Mouse (Mus musculus): Measurements from ENCODE around the gene Fgf15. TPM values are rescaled to one million over a fixed set of nuclear protein-coding genes. Genes with fewer than 3 reads are reported as not detected.

The Fgf15 gene
- polyA plus RNA-seq, 1 experiment = not detected

GRCm38 (mm10) chr7:144940003-144940571, 43.8 kb downstream of the Fgf15 start:
- TF ChIP-seq TAL1 (IDR thresholded peaks at IDR 0.05; ENCODE audit: low read length) (no peak), GATA1 (IDR thresholded peaks at IDR 0.05; ENCODE audit: low read length) (no peak)
- Histone ChIP-seq H3K4me1 (ENCODE audit: control insufficient read depth) (peaks cover 5% of the 10 kb centered on the region), H3K36me3 (ENCODE audit: control insufficient read depth) (no peaks in the 10 kb centered on the region; the same call in 1 of the 2 replicates), H3K27me3 (ENCODE audit: control insufficient read depth) (peaks cover 76% of the 10 kb centered on the region), H3K9me3 (ENCODE audit: control insufficient read depth, low read length) (no peaks in the 10 kb centered on the region; the same call in 1 of the 2 replicates), H3K4me3 (replicated peaks) (no peak overlapping the region)

DNA sequence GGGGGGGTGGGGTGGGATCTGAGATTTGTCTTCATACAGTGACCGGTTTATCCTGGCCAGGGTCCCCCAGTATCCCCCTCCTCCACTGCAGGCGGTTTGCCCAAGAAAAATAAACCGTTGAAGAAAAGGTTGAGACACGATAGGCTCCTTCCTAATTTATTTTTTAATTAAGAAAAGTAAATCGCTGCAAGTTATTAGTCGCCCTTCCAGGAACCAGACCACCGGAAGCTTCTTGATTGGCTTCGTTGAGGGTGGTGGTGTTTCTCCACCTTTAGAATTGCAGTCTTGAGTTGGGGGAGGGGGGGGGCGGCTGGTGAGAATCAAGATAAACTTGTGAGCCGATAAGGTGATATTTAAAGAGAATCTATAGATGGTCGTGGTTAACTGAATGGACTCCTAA, 44.3 kb downstream of the Fgf15 start:
- Histone ChIP-seq H3K4me3 (replicated peaks) (no peak overlapping the region), H3K4me1 (ENCODE audit: control insufficient read depth) (peaks cover 5% of the 10 kb centered on the region)
- TF ChIP-seq GATA1 (IDR thresholded peaks at IDR 0.05; ENCODE audit: low read length) (no peak), TAL1 (IDR thresholded peaks at IDR 0.05; ENCODE audit: low read length) (no peak)

GRCm38 (mm10) chr7:144941242-144941831, 45.0 kb downstream of the Fgf15 start:
- no peaks in the 10 kb centered on the region; the same call in 1 of the 2 replicates for H3K9me3 ChIP-seq (ENCODE audit: control insufficient read depth, low read length)
- H3K27me3 ChIP-seq (ENCODE audit: control insufficient read depth) = peaks cover 76% of the 10 kb centered on the region
- H3K4me3 ChIP-seq (replicated peaks) = peak overlapping the region; percentile 14
- TF ChIP-seq TAL1 (IDR thresholded peaks at IDR 0.05; ENCODE audit: low read length) (no peak), GATA1 (IDR thresholded peaks at IDR 0.05; ENCODE audit: low read length) (no peak)
- H3K4me1 ChIP-seq (ENCODE audit: control insufficient read depth) = peaks cover 5% of the 10 kb centered on the region
- no peaks in the 10 kb centered on the region; the same call in 1 of the 2 replicates for H3K36me3 ChIP-seq (ENCODE audit: control insufficient read depth)

More for the DNA sequence above, 44.3 kb downstream of the Fgf15 start:
- Histone ChIP-seq H3K27me3 (ENCODE audit: control insufficient read depth) (peaks cover 76% of the 10 kb centered on the region), H3K9me3 (ENCODE audit: control insufficient read depth, low read length) (no peaks in the 10 kb centered on the region; the same call in 1 of the 2 replicates), H3K36me3 (ENCODE audit: control insufficient read depth) (no peaks in the 10 kb centered on the region; the same call in 1 of the 2 replicates)

- Histone ChIP-seq H3K9me3 (ENCODE audit: control insufficient read depth, low read length) (no peaks in the 10 kb centered on the region; the same call in 1 of the 2 replicates), H3K4me3 (replicated peaks) (peak overlapping the region; percentile 21), H3K4me1 (ENCODE audit: control insufficient read depth) (peaks cover 5% of the 10 kb centered on the region), H3K36me3 (ENCODE audit: control insufficient read depth) (no peaks in the 10 kb centered on the region; the same call in 1 of the 2 replicates), H3K27me3 (ENCODE audit: control insufficient read depth) (peaks cover 70% of the 10 kb centered on the region)
- TF ChIP-seq GATA1 (IDR thresholded peaks at IDR 0.05; ENCODE audit: low read length) = no peak
These were observed 45.9 kb downstream of the Fgf15 start for GRCm38 (mm10) chr7:144942071-144942743.

- no peak overlapping the region for H3K4me3 ChIP-seq (replicated peaks)
- peaks cover 5% of the 10 kb centered on the region for H3K4me1 ChIP-seq (ENCODE audit: control insufficient read depth)
- H3K9me3 ChIP-seq (ENCODE audit: control insufficient read depth, low read length) = no peaks in the 10 kb centered on the region; the same call in 1 of the 2 replicates
- no peaks in the 10 kb centered on the region for H3K36me3 ChIP-seq (ENCODE audit: control insufficient read depth)
- peaks cover 65% of the 10 kb centered on the region for H3K27me3 ChIP-seq (ENCODE audit: control insufficient read depth)
- no peak for TF ChIP-seq TAL1 (IDR thresholded peaks at IDR 0.05; ENCODE audit: low read length)
- TF ChIP-seq GATA1 (IDR thresholded peaks at IDR 0.05; ENCODE audit: low read length) = no peak
These were observed 46.4 kb downstream of the Fgf15 start for GRCm38 (mm10) chr7:144942744-144943135.

- Histone ChIP-seq H3K4me1 (ENCODE audit: control insufficient read depth) (peaks cover 5% of the 10 kb centered on the region), H3K36me3 (ENCODE audit: control insufficient read depth) (no peaks in the 10 kb centered on the region), H3K4me3 (replicated peaks) (peak overlapping the region; percentile 22), H3K27me3 (ENCODE audit: control insufficient read depth) (peaks cover 60% of the 10 kb centered on the region), H3K9me3 (ENCODE audit: control insufficient read depth, low read length) (no peaks in the 10 kb centered on the region; the same call in 1 of the 2 replicates)
- no peak for TF ChIP-seq GATA1 (IDR thresholded peaks at IDR 0.05; ENCODE audit: low read length)
- no peak for TF ChIP-seq TAL1 (IDR thresholded peaks at IDR 0.05; ENCODE audit: low read length)
These were observed 46.9 kb downstream of the Fgf15 start for GRCm38 (mm10) chr7:144943254-144943653.

Other genes starting within 250 kb of the Fgf15 start
- 0.08 and 0.10 TPM in 2 replicates for gene Ano1, start 144.6 kb upstream of the Fgf15 start, polyA plus RNA-seq (2012)
- 0.02 TPM in 2 replicates for gene Fgf3, start 58.4 kb upstream of the Fgf15 start, polyA plus RNA-seq (2012)
- gene Fgf4, start 49.2 kb upstream of the Fgf15 start, polyA plus RNA-seq (2012) = not detected in 2 replicates
- 1.7 and 2.6 TPM in 2 replicates for gene LTO1, start 18.6 kb downstream of the Fgf15 start, polyA plus RNA-seq (2012)
- gene Ccnd1, start 43.4 kb downstream of the Fgf15 start, polyA plus RNA-seq (2012) = 0.08 TPM in 2 replicates